Mouse (Mus musculus) MEL (cell line): ENCODE data around the gene Gabrr3. TPM values are rescaled to one million over a fixed set of nuclear protein-coding genes. Genes with fewer than 3 reads are reported as not detected.

Source experiments
- DNase-seq: peaks from one replicate; pipeline ENCODE4 v3.0.0; 2011; ENCODE audit warnings: low read depth, low spot score
- H3K27ac ChIP-seq: 2 replicates; pipeline ENCODE4 v1.5.1; 2012; ENCODE audit warnings: low read depth, mild to moderate bottlenecking, control low read depth, low read length, moderate library complexity; ENCODE audit not compliant: control insufficient read depth
- H3K27me3 ChIP-seq, 2 experiments: fragments of 150-350 bp in 1 of 2; sonication (generic) in 1 of 2; 2 replicates each; pipeline ENCODE4 v1.6.1; 2012; ENCODE audit warnings: low read length in 2 of 2, mild to moderate bottlenecking in 2 of 2, improper control_type of control experiment in 1 of 2, moderate library complexity in 1 of 2; ENCODE audit not compliant: insufficient read depth in 2 of 2, control insufficient read depth in 1 of 2
- H3K36me3 ChIP-seq, 2 experiments: 2 replicates each; pipeline ENCODE4 v1.6.1; 2012 to 2014; ENCODE audit warnings: low read length in 2 of 2, improper control_type of control experiment in 1 of 2, inconsistent platforms in 1 of 2, mild to moderate bottlenecking in 1 of 2; ENCODE audit not compliant: insufficient read depth in 2 of 2, control insufficient read depth in 1 of 2
- H3K4me1 ChIP-seq, 2 experiments: fragments of 150-350 bp in 1 of 2; sonication (generic) in 1 of 2; 2 replicates each; pipeline ENCODE4 v1.6.1; 2012; ENCODE audit warnings: low read length in 2 of 2, improper control_type of control experiment in 1 of 2, mild to moderate bottlenecking in 1 of 2; ENCODE audit not compliant: insufficient read depth in 2 of 2, control insufficient read depth in 1 of 2
- H3K4me3 ChIP-seq, 2 experiments: fragments of 150-350 bp in 1 of 2; sonication (generic) in 1 of 2; 2 replicates each; pipeline ENCODE4 v1.5.1; 2012; ENCODE audit warnings: low read depth in 2 of 2, low read length in 2 of 2, mild to moderate bottlenecking in 2 of 2, moderate library complexity in 2 of 2, control low read depth in 1 of 2, improper control_type of control experiment in 1 of 2; ENCODE audit not compliant: control insufficient read depth in 1 of 2, insufficient read depth in 1 of 2
- H3K79me2 ChIP-seq: 2 replicates; pipeline ENCODE4 v1.6.1; 2012; ENCODE audit warnings: mild to moderate bottlenecking, low read length, moderate library complexity; ENCODE audit not compliant: control insufficient read depth, poor library complexity, insufficient read depth
- H3K9ac ChIP-seq: 2 replicates; pipeline ENCODE4 v1.6.1; 2012; ENCODE audit warnings: low read depth, mild to moderate bottlenecking, control low read depth, low read length, moderate library complexity; ENCODE audit not compliant: control insufficient read depth, poor library complexity, severe bottlenecking
- H3K9me3 ChIP-seq: fragments of 150-350 bp; sonication (generic); replicated peaks from 2 replicates; pipeline ENCODE4 v1.6.1; 2012; ENCODE audit warnings: mild to moderate bottlenecking, low read length, improper control_type of control experiment, moderate library complexity; ENCODE audit not compliant: insufficient read depth
- CHD1 ChIP-seq: IDR thresholded peaks from 2 replicates; pipeline ENCODE4 v1.6.1; 2012; ENCODE audit warnings: low read depth, mild to moderate bottlenecking, inconsistent platforms, low read length, improper control_type of control experiment
- CHD2 ChIP-seq: IDR thresholded peaks from 2 replicates; pipeline ENCODE4 v1.6.1; 2011; ENCODE audit warnings: low read length, improper control_type of control experiment
- CTCF ChIP-seq, 3 experiments: IDR thresholded peaks in 2 of 3; conservative IDR thresholded peaks in 1 of 3; 2 replicates each; pipeline ENCODE4 v1.5.1; 2011 to 2012; ENCODE audit warnings: low read length in 3 of 3, low read depth in 2 of 3, mild to moderate bottlenecking in 2 of 3, improper control_type of control experiment in 1 of 3, inconsistent platforms in 1 of 3, mixed read lengths in 1 of 3, moderate library complexity in 1 of 3; ENCODE audit not compliant: control insufficient read depth in 1 of 3, insufficient read depth in 1 of 3, poor library complexity in 1 of 3, severe bottlenecking in 1 of 3
- E2F4 ChIP-seq: IDR thresholded peaks from 2 replicates; pipeline ENCODE4 v1.6.1; 2011; ENCODE audit warnings: low read depth, low read length, improper control_type of control experiment, borderline replicate concordance
- ELF1 ChIP-seq: IDR thresholded peaks from 2 replicates; pipeline ENCODE4 v1.6.1; 2014; ENCODE audit warnings: low read depth, mild to moderate bottlenecking, inconsistent platforms, low read length, improper control_type of control experiment, moderate library complexity
- ETS1 ChIP-seq: IDR thresholded peaks from 2 replicates; pipeline ENCODE4 v1.6.1; 2012; ENCODE audit warnings: low read depth, mild to moderate bottlenecking, inconsistent platforms, low read length, improper control_type of control experiment, moderate library complexity
- GATA1 ChIP-seq: IDR thresholded peaks from 2 replicates; pipeline ENCODE4 v1.6.1; 2011; ENCODE audit warnings: low read depth, low read length, improper control_type of control experiment
- HCFC1 ChIP-seq: IDR thresholded peaks from 2 replicates; pipeline ENCODE4 v1.6.1; 2012; ENCODE audit warnings: low read depth, mild to moderate bottlenecking, inconsistent platforms, low read length, improper control_type of control experiment, moderate library complexity
- JUND ChIP-seq: IDR thresholded peaks from 2 replicates; pipeline ENCODE4 v1.6.1; 2011; ENCODE audit warnings: low read depth, mild to moderate bottlenecking, improper control_type of control experiment, low read length
- MAFK ChIP-seq: IDR thresholded peaks from 2 replicates; pipeline ENCODE4 v1.6.1; 2011; ENCODE audit warnings: low read depth, mild to moderate bottlenecking, low read length, improper control_type of control experiment, borderline replicate concordance
- MAX ChIP-seq: IDR thresholded peaks from 2 replicates; pipeline ENCODE4 v1.6.1; 2011; ENCODE audit warnings: low read length, improper control_type of control experiment
- MEF2A ChIP-seq: IDR thresholded peaks from 2 replicates; pipeline ENCODE4 v1.6.1; 2014; ENCODE audit warnings: low read depth, mild to moderate bottlenecking, inconsistent platforms, low read length, improper control_type of control experiment; ENCODE audit not compliant: poor library complexity, insufficient replicate concordance, severe bottlenecking; ENCODE audit errors: extremely low read depth
- MYC ChIP-seq: IDR thresholded peaks from 2 replicates; pipeline ENCODE4 v1.6.1; 2011; ENCODE audit warnings: low read depth, mild to moderate bottlenecking, low read length, improper control_type of control experiment, moderate library complexity
- POLR2AphosphoS2 ChIP-seq: IDR thresholded peaks from 2 replicates; pipeline ENCODE4 v1.6.1; 2011; ENCODE audit warnings: low read length, improper control_type of control experiment
- RAD21 ChIP-seq: IDR thresholded peaks from 2 replicates; pipeline ENCODE4 v1.6.1; 2011; ENCODE audit warnings: mild to moderate bottlenecking, low read depth, low read length, improper control_type of control experiment
- ZKSCAN1 ChIP-seq: IDR thresholded peaks from 2 replicates; pipeline ENCODE4 v1.6.1; 2012; ENCODE audit warnings: low read depth, mild to moderate bottlenecking, inconsistent platforms, low read length, improper control_type of control experiment, moderate library complexity
- ZNF384 ChIP-seq: IDR thresholded peaks from 2 replicates; pipeline ENCODE4 v1.6.1; 2012; ENCODE audit warnings: low read depth, mild to moderate bottlenecking, inconsistent platforms, low read length, improper control_type of control experiment
- polyA plus RNA-seq, 2 experiments: library from polyadenylated mRNA; stranded (reverse) in 1 of 2; unstranded in 1 of 2; fragments of >175 nt in 1 of 2; fragments of >200 nt in 1 of 2; gene quantifications; 2 replicates each; pipeline versions ENCODE4 v1.2.1 to v1.2.4; 2012; ENCODE audit warnings: low replicate concordance in 2 of 2, low read depth in 1 of 2; ENCODE audit not compliant: insufficient read length in 2 of 2, insufficient read depth in 1 of 2, missing spikeins in 1 of 2
- total RNA-seq: library from RNA; depleted of rRNA; stranded (reverse); fragments of 300-350 nt; gene quantifications from 2 replicates; pipeline ENCODE4 v1.2.3, GENCODE M21; 2012; rRNA removed

The Gabrr3 gene
- total RNA-seq (not detected in 2 replicates), polyA plus RNA-seq (not detected)

GRCm38 (mm10) chr16:59407032-59407431 is at the start of gene Gabrr3:
Gabrr3 (plus strand) TSS chr16:59407332.
- no peaks in the 10 kb centered on the region for H3K9me3 ChIP-seq
- no peaks in the 10 kb centered on the region for H3K79me2 ChIP-seq
- no peaks in the 10 kb centered on the region for H3K27me3 ChIP-seq
- H3K27ac ChIP-seq, result no peak within 1 kb of the TSS
- H3K36me3 ChIP-seq, result no peaks in the 10 kb centered on the region
- DNase-seq, result no peak
- no peaks in the 10 kb centered on the region for H3K4me1 ChIP-seq
- H3K4me3 ChIP-seq, result no peak within 1 kb of the TSS
- H3K9ac ChIP-seq, result no peak within 1 kb of the TSS
- TF ChIP-seq HCFC1, result no peak
- no peak for TF ChIP-seq MAFK
- no peak for TF ChIP-seq CHD2
- no peak for TF ChIP-seq MAX
- no peak for TF ChIP-seq RAD21
- no peak for TF ChIP-seq POLR2AphosphoS2
- TF ChIP-seq E2F4, result no peak
- TF ChIP-seq ETS1, result no peak
- no peak for TF ChIP-seq ZNF384
- TF ChIP-seq CHD1, result no peak
- no peak for TF ChIP-seq CTCF (IDR thresholded peaks at IDR 0.05 in 2 of 3, conservative IDR thresholded peaks at IDR 0.05 in 1 of 3; ENCODE audit: control insufficient read depth in 1 of 3, insufficient read depth in 1 of 3, low read depth in 2 of 3, low read length in 3 of 3, poor library complexity in 1 of 3, severe bottlenecking in 1 of 3)
- no peak for TF ChIP-seq ZKSCAN1
- TF ChIP-seq MYC, result no peak
- TF ChIP-seq GATA1, result no peak

- DNase-seq, result no peak
- no peaks in the 10 kb centered on the region for H3K4me1 ChIP-seq
- TF ChIP-seq ELF1 (no peak), JUND (no peak), MEF2A (no peak), E2F4 (no peak)
- H3K27ac ChIP-seq, result no peak within 1 kb of the TSS
- H3K27me3 ChIP-seq, result no peaks in the 10 kb centered on the region
- no peak within 1 kb of the TSS for H3K9ac ChIP-seq
- no peaks in the 10 kb centered on the region for H3K79me2 ChIP-seq
- no peaks in the 10 kb centered on the region for H3K9me3 ChIP-seq
- H3K36me3 ChIP-seq, result no peaks in the 10 kb centered on the region
- no peak within 1 kb of the TSS for H3K4me3 ChIP-seq
Measured at GRCm38 (mm10) chr16:59363893-59364292, 43.2 kb upstream of the Gabrr3 start, which contains the start of gene Olfr209. Olfr209 (minus strand) TSS chr16:59363993.
